Mouse (Mus musculus): ENCODE measurements around the gene Snrnp25.

DNA sequence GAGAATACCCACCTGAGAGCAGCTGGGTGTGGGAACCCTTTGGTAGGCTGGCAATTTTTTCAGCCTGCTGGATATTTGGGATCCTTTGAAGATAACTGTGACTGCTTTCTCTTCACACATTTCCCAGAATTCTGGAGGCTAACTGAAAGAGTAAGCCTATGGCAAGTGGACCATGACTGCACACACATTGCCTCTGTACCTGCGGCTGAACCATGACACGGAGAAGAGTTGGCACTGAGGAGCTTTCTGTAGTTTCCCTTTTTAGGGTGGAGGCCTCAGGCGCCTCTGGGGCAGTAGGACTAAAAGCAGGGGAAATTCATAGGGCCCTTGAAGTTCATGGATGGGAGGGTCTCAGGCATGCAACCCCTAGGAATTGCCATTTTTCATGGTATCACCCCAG is 46.0 kb upstream of the Snrnp25 start:
- TF ChIP-seq CTCF (IDR thresholded peaks at IDR 0.05; ENCODE audit: low read depth, low read length) (no peak), POLR2A (IDR thresholded peaks at IDR 0.05; ENCODE audit: insufficient read depth, low read length) (no peak), EP300 (IDR thresholded peaks at IDR 0.05; ENCODE audit: insufficient read depth, low read depth, low read length) (no peak)

Measured in ES-Bruce4 (cell line).